Mouse (Mus musculus) regulatory T cell (primary cell): ENCODE measurements around the gene Prmt2.

ENCODE experiments used
- in situ Hi-C: fragments of 300-600 bp; cut with MboI, MseI; formaldehyde crosslinking; loops from one replicate; pipeline ENCODE4 v1.15.1; 2025; ENCODE audit warnings: high pct_unique_total_duplicates

The Prmt2 gene

DNA sequence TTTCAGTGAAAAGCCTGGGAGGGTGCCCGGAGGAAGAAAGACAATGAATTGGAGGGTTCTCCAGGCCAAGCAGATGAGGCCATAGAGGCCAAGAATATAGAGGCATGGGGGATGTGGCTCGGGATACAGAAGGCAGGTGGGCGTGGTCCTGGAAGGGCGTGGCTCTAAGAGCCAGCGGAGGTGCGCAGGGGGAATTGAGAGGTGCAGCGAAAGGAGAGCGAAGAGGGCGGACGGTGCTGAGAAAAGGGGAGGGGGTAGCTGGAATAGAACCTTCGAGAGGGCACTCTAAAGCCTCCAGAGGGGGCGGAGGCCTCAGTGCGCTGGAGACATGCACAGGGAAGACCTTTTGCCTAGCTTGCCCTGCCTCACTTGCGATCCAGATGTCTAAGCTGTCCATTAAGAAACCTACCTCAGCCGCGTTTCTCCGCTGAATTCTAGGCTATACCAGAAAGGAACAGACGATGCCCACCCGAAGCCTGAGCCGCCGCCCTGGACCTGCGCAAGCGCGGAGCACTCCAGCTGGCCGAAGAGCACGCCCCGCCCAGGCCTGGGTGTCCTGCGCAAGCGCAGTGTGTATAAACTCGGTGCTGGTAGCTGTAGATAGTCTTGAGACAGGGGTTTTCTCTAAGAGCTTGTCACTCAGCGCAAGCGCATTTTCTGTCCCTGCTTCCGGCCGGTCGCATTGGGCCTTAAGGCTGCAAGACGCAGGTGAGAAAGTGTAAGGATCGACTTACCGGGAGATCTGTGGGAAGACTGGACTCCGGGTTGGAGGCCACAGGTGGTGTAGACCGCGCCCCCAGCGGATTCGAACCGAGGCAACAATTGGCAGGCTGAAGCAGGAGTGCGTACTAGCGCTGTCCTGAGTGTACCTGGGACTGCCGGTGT lies at the start of gene Prmt2:
Gene Prmt2, minus strand, starts transcription at position 525 of the 885 bp plus-strand sequence.
- in situ Hi-C loops, result no loop called here

DNA sequence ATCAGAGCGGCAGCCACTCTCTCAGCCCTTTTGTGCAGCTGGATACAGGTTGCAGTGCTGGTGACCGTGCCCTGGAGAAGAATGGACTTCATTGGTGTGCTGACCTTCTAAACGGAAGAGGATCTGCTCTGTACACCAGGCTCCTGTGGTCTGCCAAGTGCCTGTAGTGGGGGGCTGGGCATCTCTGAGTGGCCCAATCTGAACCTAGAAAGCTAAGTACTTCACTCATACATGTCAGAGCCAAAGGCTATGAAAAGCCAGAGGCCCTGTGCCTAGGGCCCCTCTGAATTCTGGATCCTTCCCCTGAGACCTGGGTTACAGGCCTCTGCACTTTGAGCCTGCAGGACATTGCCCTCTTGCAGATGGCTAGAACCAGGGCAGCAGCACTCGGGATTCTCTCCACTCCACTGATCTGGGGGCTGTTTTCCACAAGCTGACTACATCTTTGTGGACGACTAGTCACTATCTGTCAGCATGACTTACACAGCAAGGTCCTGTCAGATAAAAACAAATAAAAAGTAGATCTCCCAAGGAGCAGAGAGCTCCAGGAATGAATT lies 41.0 kb upstream of the Prmt2 start:
- in situ Hi-C loops, result no loop called here

DNA sequence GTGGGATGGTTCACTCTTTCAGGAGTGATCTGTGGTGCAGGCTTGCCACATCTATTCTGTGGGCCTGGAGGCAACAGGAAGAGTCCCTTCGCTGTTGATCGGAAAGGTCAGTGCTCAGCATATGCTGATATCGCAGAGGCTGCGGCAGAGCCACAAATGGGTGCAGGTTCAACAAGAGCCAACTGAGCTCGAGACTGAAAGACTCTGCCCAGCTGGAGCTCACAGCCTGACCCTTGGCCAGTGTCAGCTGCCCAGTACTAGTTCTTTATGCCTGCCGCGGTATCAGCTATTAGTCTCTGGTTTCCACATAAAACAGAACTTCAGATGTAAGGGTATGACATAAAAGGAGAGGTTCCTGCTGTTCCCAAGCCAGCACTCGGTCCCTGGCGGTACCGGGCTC lies 37.6 kb upstream of the Prmt2 start:
- in situ Hi-C loops, result no loop called here

DNA sequence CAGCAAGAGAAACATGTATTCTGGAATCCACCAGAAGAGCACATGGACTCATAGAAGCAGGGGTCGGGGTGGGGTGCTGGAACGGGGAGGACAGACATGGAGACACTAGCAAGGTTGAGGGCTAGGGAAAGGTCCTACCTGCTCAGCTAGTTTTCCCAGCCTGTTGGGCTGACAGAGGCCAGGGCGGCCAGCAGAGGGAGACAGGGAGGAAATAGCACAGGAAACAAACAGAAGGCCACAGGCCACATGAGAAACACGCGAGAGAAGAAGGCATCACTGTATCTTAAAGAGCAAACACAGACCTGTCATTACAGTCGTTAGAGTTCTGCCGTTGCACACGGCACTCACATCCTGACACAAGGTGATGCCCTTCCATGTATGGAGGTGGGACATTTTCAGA lies 33.6 kb upstream of the Prmt2 start:
- in situ Hi-C loops, result no loop called here

DNA sequence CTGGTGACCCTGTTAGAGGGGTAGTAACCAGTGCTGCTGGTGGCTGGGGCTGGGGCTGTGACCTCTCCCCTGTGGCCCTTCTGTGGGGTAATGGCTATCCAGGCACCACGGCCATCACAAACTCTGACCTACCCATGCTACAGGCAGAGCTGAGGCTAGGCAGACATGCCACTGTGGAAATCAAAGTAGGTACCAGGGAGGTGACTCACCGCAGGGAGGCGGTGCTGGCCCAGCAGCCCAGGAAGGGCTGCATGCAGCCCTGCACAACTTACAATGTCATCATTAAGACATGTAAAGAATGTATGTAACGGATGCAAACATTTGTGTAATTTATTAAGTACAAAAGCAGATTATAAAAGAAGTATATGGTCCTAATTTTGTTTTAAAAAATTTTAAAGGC lies 24.8 kb upstream of the Prmt2 start:
- in situ Hi-C loops, result no loop called here

DNA sequence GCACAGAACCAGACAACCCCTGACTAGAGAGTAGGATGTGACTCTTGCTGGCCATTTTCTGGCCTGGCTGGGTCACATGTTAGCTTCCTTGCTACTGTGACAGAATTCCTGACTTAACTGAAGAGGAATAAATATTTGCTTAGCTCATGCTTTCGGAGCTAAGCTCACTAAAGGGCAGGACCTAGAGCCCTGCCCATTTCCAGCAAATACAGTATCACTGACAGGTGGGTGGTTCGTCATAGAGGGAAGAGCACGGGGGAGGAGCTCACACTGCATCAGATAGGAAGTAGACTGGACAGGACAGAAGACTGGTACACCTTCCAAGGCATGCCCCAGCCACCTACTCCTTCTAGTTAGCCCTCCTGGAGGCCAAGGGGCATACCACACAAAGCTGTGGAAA lies 23.8 kb upstream of the Prmt2 start:
- in situ Hi-C loops, result no loop called here

DNA sequence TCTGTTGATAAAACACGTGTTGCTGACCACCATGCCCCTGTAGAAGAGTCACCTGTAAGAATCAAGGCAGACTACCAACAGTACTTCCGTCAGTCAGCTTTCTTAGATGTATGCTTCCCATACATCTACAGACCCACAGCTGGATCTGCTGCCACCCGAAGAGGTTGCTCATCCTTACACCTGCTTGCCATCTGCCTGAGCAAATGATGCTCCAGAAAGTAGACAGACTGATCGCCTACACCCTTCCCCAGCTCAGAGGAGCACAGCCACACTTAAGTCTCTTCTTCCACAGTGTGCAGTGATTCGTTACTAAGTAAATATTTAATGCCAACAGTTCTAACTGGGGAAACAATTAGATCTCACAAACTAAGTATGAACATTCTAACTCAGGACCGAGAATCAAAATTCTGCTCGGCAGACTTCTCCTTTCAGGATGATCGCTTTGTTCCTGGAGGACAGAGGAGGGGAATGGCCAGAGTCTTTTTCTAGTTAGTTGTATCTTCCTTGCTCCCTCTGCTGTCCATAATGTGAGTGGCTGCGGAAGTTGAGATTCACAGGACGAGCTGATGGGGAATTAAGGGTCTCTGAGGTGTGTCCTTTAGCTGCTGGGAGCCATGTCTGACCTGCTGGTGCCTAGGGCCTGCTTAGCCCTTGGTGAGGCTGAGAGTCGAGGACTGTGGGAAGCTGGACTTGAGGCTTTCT lies 22.8 kb upstream of the Prmt2 start:
- in situ Hi-C loops, result no loop called here

DNA sequence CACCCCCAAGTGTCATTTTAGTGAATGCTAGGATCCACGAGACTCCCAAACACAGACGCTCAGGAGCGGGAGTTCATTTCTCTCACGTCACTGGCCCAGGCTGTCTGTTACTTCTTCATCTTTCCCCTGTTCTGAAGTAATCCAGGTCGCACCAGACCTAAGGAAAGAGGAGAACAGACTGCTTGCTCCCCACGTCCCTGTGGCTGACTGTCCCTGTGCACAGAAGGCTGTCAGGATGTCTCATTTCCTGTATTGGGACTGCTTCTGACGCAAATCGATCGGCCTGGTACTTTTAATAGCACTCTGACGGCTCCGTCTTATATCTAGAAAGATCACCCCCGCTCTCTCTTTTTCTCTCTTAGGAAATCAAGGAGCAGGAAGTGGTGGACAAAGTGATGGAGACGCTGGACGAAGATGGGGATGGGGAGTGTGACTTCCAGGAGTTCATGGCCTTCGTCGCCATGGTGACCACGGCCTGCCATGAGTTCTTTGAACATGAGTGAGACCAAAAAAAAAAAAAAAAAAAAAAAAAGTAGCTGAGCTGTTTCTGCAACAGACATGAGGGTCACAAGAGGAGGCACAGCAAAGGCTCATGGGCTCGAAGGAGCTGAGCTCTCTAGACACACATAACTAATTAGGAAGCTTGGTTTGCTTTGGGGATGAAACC lies 22.0 kb upstream of the Prmt2 start:
- in situ Hi-C loops, result no loop called here

DNA sequence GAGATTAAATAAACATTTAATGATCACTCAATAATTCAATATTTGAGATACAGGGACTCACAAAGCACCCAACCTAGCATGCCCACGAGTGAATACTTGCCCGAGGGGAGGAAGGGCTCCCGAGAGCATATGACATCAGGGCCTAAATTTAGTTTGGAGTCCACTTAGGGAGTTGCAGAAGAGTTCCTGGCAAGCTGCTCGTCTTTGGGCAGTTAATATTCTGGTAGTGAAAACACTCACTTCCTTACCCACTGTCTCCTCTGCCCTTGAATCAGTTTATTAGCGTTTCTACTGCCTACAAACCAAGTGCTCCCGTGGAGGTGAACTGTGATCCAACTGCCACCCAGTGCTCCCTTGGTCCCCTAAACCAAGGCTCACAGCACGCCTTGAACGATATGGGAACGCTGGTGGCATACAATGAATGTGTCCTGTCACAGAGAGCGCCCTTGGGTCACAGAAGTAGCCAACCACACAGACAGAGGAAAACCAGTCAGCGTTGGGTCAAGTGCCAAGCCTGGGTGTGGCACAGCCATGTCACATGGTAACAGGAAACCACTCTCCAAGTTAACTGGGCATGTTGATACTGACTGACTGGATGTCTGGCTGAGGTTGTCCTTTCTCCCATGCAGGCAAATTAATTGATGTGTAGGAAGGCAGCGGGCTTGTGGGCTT lies 20.2 kb upstream of the Prmt2 start:
- in situ Hi-C loops, result no loop called here

DNA sequence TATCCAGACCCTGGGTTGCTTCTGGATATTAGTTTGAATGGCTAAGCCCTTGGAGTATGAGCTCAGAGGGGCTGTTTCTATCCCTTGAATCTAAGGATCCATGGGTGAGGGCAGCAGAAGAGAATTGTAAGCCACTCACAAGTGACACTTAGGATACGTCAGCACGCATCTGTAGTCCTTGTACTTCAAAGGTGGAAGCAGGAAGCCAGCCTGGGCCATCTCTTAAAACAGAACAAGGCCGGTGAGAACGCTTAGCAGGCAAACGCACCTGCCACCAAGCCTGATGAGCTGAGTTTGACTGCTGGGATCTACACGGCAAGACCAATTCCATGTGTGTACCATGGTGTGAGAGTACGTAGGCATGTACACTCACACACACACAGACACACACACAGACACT lies 19.6 kb upstream of the Prmt2 start:
- in situ Hi-C loops, result no loop called here

DNA sequence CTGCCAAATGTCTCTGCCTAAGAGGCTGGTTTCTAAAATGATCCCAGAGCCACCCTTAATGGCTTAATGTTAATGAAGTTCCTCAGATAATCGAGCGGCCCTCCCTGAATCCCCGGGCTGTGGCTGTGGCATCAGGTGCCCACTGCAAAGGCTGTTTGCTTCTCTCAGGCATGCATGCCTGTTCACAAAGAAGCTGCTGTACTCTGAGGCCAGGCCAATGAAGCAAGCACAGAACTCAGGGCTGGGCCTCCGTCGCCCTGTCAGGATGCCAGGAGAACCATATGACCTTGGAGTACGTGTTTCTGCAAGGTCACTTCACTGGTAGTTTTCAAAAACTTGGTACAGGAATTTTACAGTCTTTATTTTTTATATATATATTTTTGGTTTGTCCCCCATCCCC lies 18.0 kb upstream of the Prmt2 start:
- in situ Hi-C loops, result no loop called here

DNA sequence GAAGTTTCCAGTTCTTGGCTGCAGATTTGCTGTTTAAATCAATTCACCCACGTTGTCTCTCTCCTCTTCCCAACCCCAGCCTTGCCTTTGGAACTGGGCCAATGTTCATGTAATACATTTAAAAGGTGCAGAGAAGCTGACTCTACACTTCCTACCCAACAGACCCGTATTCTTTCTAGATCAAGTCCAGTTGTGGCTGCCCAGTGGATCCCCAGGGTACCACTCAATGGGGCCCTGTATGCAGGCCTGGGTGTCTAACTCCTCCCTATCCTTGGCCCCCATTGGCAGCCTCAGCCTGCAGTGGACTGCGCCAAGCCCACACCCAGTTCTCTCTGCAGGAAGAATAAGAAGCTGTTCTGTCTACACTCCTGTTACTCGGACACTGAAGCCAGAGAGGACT lies 15.9 kb upstream of the Prmt2 start, which contains the start of gene S100b:
Gene S100b, plus strand, starts transcription at position 318 of the 400 bp plus-strand sequence.
- in situ Hi-C loops, result no loop called here

DNA sequence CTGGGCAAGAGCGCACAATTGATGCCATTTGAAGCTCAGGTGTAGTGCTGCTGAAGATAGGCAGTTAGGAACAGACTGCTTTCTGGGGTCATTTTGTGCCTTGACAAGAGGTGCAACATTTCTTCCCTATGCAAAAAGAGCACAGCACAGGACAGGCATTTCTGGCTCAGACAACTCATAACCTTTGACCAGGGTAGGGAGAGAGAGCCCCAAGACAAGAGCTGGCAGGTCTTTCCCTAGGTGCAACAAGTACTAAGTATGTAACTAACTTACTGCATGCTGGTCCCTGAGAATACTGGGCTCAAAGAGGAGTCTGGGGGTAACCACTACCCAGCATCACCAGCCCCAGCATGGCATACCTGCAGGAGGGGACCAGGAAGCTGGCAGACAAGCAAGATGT lies 15.4 kb upstream of the Prmt2 start:
- in situ Hi-C loops, result no loop called here

DNA sequence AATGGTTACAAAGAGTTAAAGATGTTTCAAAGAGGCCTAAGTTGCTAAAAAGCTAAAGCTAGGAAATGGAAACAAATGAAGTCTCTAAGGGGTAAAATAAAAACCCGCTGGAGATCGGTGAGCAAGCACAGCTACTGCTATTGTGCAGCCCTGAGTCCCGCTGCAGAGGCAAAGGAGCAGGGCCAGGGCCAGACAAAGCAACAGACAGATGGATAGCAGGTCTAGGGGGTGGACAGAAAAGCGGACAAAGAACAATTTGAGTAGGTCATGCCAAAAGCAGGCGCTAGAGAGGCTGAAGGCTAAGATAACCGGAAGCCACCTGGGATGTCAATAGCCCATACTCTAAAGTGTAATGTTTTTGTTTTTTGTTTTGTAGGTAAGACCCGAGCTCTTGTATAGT lies 13.2 kb upstream of the Prmt2 start:
- in situ Hi-C loops, result no loop called here

DNA sequence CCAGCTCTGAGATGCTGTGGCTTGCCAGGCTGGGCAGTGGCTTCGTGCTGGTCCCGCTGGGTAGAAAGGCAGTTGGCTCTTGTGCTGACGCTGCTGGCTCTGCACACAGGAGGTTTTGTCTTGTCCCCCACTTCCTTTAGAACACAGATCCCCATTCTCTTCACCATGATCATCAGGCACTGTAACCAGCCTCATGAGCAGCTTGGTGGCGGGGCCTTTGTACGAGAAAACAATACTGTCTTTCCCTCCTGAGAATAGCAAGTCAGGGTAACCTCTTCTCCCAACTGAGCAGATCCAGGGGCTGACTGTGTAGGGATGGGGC lies 10.9 kb upstream of the Prmt2 start:
- in situ Hi-C loops, result loop anchor here (10.0 kb wide), 1 partner anchor 56 kb away; no protein-coding TSS in a partner anchor

DNA sequence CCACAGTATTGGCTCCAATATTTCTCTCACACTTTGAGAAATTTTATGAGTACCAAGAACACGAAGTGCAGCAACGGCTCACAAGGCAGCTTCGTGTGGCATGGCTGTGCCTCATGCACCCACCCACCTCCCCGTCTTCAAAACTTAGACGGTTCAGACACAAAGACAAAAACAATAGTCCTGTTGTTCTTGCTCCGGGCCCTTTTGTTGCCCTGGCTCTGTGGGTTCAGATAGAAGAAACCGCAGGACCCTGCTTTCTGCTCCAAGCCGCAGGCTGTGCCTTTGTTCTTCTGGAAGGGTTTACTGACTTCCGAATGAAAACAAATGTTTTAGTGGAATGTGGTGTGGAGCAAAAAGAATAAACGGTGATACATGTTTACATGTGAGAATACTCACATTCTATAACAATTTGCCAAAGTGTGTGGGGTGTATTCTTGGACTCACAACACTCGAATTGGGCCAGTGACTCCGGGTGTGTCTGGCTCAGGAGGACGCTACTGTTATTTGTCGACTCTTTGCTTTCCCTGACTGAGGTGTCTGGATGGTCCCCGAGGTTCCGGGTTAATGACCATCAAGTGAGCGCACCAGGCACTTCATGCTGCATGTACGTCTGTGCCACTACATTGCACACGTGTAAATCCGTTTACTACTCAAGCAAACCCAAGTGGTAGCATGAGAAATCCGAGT lies 10.4 kb upstream of the Prmt2 start:
- in situ Hi-C loops, result loop anchor here (10.0 kb wide), 1 partner anchor 57 kb away; no protein-coding TSS in a partner anchor

DNA sequence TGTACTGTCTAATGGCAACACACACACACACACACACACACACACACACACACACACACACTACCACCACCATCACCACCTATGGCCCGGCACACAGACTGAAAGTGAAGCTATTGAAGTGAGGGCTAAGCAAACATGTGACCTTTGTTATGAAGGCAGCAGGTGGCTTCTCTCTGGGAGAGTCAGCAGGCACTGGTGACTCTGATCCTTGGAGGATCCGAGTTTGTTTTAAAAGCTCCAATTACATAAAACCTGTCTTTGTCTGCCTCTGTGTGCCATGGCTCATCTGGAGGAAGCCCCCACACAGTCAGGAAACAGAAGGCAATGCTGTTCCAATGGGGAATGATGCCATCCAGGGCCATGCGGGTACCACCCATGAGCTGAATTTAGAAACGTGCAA lies 8.9 kb upstream of the Prmt2 start:
- in situ Hi-C loops, result loop anchor here (10.0 kb wide), 1 partner anchor 58 kb away; no protein-coding TSS in a partner anchor

DNA sequence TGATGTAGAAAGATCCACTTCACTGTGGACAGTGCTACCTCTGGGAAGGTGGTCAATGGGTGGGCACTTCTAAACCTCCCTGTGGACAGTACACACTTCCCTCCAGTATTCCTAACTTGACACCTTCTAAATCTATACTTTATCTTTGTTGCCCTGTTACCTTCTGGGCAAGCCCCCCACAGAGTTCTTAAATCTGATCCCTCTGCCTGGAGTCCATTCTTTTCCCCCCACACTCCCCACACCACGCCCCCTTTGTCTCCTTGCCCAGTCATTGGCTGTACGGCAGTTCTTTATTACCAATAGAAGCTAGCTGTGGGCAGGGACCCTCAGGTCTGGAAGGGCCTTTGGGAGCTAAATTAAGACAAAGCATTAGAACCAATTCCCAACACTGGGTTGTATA lies 7.4 kb upstream of the Prmt2 start:
- in situ Hi-C loops, result loop anchor here (10.0 kb wide), 1 partner anchor 60 kb away; no protein-coding TSS in a partner anchor

DNA sequence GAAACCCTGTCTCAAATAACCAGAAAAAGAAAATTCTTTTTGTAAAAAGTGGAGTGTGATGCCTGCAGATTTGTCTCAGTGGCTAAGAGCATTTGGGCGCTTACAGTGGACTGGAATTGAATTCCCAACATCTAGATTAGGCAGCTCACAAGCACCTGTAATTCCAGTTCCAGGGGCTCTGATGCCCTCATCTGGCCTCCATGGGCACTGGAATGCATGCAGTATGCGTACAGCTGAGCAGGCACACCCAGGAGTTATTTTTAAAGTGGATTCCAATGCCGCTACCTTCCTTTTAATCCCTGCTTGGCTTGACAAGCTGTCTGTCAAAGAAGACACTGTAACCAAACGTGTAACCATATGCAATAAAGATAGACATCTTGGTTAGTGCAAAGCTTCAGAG lies 1.7 kb upstream of the Prmt2 start:
- in situ Hi-C loops, result no loop called here

DNA sequence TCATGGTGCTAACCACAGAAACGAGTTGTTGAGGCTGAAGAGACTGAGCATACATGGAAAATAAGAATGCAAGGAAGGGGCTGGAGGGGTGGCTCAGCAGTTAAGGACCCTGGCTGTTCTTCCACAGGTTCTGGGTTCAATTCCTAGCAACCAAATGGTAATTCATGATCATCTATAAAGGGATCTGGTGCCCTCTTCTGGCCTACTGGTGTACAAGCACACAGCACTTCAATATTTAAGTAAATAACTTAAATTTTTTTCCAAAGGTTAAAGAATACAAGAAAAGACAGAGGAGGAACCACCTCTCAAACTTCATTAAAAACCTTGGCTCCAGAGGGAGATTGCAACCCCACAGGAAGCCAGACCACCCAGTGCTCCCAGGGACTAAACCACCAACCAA lies 8.0 kb downstream of the Prmt2 start:
- in situ Hi-C loops, result no loop called here

DNA sequence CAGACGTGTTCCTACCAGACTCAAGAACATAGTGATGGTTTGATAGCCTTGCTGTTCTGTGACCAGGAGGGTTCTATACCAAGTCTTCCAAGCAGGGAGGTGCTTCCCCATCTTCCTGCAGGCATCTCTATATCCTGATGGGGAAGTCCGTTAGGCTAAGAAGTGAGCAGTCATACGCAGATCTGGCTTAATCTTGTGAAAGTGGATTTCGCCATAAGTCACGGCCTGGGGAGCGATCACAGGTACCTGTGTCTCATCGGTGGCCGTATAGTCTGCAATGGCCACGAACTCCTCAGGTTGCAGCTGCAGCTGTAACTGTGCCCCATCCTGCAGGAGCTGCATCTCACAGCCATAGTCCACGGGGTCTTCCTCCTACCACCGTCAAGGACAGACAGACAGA lies 11.7 kb downstream of the Prmt2 start:
- in situ Hi-C loops, result no loop called here
